Mouse (Mus musculus) yolk sac, embryonic 10.5 days (tissue): ENCODE data around the gene Epha4.

Experiments used
- DNase-seq: peaks from one replicate; pipeline ENCODE4 v3.0.0-alpha.2; 2017; ENCODE audit warnings: low spot score

Gene Epha4

DNA sequence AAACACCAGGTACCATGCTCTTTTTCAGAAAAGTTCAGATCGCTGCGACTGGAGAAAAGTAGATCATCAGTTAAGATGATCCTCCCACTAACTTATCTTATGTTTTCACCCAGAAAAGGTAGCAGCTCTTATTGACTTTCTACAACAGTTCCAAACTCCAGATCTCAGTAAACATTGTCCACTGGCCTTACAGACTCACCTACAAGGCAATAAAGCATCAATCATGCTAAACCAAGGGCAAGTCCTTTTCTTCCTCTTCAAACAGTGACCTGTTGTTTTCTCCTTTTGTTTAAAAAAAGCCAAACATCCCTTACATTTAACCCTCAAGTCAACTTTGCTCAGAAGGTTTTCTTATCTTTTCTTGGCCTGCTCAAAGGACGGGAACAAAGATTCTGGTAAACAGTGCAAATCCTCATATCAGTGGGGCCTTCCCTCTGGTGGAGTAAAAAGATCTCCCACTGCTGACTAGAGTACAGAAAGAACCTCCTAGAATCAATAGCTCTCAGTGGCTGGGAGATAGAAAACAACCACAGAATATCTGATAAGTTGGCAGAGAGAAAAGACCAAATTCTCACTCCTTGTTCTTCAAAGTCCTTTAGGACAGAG, 39.0 kb downstream of the Epha4 start:
- peak; percentile 58 for DNase-seq

DNA sequence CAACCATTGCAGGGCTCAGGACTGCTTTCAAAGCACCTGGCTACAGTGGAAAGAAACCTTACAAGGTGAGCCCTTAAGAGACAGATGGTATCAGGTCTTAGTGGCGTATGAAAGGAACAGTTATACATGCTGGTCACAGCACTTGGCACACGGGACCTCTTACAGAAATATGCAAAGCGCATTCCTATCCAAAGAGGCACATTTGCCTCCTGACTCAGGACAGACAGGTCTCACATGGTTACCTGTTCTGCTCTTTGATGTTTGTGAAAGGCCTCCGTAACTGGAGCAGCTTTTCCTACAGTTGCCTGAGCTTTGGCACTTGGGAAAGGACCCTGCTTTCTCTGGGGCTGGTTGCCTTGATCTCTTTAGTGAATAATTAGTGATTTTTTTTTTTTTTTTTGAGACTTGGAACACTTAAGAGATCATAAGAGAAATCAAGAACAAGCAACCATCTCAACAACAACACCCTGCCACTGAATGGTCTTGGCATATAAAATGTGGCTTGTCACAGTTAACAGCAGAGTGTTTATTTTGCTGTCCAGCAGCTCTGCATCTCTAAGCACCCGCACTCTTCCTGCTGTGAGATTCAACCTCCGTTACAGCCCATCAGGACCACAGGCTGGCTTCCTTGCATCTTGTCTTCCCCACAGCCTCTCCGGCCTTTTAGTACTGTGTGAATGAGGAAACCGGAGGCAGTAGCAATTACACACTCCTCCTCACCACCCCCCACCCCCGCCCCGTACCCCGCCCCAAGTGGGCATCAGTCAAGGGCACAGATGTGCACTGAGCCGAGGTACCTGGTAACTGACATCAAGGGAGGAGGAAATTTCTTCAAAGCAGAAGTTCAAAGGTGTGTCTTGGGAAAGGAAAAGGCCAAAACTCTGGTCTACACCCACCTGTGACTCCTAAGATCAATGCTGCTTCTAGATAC, 41.2 kb downstream of the Epha4 start:
- DNase-seq: no peak

DNA sequence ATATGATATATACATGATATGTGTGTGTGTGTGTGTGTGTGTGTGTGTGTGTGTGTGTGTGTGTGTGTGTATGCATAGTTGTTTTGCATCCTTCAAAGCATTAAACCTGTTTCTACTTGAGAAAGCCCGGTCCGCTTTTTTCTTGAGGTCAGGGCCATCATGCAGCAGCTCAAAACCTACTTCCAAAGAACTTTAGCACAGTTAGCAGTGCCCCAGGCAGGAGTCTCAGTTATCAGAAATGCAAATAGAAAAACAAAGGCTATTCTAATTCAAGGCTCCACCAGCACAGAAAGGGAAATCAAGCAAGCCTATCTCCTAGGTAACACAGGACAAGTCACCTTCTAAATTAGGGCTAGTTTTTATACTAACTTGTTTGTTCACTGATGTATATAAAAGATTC, 42.3 kb downstream of the Epha4 start:
- no peak for DNase-seq

DNA sequence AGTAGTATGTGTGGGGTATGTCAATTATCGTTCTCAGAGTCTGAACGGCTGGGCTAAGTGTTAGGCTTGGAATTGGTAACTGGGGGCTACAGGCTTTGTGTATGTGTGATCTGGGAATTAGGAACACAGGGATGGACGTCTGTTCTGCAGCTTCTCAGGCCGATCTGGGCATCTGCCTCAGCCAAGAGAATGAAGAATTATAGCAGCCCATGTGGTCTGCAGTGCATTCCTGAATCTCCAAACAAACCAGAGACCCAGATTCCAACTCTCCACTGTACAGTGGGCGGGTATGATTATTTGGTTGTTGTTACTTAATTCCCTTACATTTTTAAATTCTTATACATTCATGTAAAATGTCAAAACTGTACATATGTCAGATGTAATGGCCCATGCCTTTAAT, 43.4 kb downstream of the Epha4 start:
- DNase-seq: peak; percentile 35

DNA sequence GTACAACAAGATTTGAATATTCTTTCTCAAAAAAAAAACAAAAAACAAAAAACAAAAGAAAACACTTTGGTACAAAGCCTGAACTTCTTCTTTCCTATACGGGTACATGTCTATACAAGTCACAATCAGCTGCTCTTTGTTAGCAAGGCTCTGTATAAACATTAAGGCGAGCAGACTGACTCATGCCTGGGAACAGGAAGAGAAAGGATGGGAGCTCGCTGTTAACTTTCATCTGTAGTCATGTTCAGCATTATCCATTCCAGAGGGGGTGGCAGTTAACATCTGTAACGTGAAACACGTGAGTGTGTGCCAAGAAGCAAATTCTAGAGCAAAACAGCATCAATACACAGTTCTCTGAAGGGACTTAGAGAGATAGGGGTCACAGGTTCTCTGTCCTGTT, 43.9 kb downstream of the Epha4 start:
- DNase-seq: no peak

DNA sequence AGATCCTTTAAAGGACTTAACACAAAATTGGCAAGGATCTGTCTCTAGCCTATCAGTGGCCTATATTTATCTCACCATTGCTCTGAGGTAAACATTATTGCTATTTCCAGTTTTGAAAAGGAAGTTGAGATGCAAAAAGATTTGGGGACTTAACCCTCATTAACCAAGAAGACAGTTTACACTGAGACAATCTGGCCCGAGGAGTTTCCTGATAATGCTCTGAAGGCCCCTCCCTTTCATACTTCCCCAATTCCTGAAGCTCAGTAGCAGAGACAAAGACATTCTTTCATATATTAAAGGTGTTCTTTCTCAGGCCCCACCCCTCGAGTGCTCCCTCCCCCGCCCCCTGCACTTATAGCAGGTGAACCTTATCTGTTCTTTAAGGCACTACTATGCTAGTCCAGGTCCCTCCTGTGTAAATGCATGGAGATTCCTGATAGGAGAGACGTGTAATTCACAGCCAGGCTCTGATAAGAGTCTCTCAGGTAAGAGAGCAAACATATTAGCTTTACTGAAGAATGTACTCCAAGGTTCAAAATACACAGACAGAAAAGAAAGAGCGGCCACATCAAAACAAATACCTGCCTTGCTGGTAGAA, 46.1 kb downstream of the Epha4 start:
- DNase-seq: no peak

DNA sequence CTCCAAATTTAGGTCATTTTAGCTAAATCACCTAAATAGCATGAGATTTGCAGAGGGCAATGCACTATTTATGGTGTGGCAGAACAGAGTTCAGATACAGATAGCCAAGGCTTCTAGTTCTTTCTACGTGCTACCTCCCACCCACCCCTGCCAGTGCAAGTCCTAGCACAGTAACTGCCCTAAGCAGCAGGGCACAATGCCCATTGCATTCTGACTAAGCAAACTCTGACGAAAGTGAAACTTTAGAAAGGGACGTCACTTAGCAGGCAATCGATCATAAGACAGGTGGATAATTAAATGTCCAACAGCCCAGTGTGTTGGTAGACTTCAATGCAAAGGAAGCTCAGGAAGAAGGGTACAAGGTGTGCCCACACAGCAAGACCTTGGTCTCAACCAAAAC, 49.4 kb downstream of the Epha4 start:
- DNase-seq: no peak

DNA sequence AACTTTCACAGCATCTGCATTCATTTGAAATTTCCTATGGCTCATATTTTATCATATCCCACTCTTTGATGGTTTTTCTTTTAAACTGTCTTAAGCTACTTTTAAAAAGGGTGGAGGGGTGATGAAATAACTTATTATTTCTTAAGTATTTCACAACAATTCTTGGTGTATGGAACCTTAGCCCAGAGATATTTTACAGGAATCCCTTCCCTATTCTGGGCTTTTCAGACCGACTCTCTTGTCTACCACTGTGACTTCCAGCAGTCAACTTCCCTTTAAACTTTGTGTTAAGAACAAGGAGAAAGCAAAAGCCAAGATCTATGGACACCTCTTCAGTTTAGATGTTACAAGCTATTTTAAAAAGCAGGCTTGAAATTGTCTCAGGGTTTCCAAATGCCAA, 50.8 kb downstream of the Epha4 start:
- no peak for DNase-seq

DNA sequence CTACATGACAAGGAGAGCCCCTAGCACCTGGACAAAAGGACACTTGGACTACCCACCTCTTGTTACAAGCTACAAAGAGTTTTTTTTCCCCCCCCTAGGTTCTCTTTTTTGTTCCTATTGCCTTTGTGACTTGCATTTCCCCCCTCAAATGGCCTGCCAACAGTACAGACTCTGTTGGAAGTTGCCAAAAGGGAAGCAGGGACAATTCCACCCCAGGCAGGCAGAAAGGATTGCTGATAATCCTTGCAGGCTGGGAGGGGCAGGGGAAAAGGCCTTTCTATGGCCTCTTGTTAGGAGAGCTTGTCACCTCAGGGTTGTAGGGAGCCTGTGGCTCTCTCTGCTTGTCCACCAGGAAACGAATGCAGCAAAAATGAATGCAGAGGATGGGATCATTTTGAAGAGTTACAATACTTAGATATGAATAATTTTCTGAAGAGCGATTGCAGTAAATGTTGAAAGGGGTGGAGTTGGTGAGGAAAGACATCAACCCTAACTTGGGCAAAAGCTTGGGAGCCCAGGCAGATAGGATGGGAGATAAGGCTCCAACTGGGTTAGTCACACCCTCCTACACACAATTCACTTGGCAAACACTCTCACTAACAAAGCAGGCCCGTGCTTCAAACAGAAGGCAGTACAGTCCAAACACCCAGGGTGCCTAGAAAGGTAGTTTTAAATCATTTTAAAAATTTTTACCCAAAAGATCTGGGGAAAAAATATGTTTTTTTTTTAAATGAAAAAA, 52.8 kb downstream of the Epha4 start:
- DNase-seq: no peak

DNA sequence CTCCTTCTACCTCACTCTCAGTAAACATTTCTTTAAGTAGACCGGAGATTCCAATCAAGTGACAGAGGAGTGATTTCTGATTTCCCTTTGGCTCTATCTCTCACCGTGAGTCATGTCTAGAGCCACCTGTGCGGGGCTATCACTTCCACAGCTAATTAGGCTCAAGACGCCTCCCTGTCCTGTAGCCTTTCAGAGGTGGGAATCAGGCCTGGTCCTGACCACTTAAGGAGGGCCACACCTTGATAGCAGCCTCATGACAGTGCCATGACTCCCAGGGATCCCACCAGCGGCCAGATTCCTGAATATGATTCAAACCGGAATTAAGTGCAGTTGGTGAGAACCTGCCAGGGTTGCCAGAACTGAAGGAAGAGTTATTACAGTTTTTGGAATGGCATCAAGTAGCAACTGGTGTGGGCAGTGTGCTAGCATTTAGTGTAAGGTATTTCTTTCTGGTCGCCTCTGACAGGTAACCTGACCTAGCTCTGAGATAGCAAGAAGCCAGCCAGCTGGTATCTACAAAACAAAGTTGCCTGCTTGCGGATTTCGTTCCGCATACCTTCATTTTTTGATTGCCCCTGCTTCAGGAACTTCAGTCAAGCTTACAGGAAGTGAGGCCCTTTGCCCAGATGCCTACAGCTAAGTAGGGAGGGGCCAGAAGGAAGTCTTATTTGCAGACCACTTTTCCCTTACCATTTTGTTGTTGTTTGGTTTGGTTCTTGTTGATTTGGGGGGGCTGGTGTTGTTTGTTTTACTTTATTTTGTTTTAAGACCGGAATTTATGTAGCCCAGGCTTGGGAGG, 53.9 kb downstream of the Epha4 start:
- DNase-seq: no peak

DNA sequence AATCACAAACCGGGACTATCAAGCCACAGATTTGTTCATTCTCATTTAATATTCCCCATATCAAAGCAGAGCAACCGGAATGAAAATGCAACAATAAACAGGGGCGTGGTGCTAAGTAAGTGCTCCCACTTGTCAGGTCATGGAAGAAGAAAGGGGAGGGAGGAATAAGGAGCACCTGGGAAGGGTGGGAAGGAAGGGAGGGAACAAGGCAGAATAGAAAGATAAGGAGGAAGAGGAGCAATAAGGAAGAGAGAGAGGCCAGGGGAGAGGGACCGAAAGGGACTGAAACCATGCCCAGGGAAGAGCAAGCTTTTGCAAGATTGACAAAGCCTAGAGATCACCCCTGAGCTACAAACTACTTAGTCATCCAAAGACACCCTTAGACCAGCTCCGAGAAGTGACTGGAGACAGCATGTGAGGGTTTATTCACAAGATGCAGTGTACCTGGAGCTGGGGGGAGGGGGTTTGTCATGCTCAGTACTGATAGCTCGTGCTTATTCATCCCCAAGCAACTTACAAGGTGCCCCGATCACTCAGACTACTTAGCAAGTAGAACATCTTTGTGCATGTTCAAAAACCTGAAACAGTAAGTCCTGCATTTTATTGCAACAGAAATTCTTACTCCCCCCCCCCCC, 56.0 kb downstream of the Epha4 start:
- DNase-seq: no peak

DNA sequence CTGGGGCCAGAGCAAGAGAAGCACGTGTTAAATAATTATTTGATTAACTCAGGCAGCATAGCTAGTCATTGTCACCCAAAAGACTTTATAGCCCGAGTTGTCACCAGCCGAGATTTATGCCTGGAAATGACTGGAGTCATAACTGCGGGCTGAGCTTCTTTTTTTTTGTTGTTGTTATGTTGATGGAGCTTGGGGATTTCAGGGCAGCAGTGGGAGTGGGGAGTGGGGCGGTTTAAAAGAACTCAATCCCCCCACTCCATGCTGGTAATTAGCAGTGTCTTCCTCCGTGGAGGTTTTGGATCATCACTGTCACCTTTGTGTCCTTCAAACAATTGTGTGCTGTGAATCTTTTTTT, 57.5 kb downstream of the Epha4 start:
- no peak for DNase-seq

DNA sequence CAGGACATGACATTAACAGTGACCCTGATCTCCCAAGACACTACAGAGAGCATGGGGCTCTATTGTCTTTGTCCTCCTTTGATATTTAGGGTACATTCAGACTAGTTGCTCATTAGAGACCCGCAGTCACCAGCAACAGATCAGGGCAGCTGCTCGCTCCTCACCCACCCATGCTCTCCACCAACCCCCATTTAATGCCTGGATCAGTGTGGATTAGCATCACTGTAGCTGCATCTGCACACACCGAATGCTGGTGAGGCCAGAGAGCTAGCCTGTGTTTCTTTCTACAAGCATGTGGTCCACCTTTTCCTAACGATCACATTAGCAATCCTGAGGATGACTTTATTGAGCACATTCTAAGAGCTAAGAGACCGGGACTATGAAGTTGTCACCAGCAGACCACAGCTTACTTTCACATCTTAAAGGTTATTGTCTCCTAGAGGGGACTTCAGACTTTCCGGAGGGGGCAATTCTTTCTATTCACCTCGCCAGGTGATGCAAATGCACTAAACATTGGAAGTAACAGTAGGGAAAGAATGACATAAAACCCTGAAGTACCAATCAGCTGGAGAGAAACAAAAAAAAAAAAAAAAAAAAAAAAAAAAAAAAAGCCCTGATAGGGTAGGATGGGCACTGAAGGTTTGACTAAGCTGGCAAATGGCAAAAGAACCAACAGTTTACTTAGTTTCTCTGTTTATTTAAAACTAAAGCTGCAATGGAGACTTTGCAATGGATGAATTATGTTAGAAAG, 58.0 kb downstream of the Epha4 start:
- DNase-seq: no peak

DNA sequence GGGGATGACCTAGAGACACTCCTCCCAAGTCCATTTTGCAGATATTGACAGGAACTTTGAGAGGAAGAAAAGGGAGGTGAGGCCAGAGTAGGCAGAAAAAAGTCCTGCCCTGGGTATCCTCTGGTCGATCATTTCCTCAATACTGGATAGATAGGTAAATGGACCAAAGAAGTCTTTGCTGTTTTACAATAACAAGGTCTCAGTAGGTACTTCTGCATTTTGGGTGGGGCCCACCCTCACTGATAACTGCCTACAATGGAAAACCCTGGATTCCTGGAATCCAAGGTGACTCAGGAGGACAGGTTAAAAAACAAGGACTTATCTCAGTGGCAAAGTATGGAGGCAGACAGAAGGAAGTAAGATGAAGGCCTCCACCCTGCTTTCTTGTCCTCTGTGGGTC, 61.1 kb downstream of the Epha4 start:
- no peak for DNase-seq

DNA sequence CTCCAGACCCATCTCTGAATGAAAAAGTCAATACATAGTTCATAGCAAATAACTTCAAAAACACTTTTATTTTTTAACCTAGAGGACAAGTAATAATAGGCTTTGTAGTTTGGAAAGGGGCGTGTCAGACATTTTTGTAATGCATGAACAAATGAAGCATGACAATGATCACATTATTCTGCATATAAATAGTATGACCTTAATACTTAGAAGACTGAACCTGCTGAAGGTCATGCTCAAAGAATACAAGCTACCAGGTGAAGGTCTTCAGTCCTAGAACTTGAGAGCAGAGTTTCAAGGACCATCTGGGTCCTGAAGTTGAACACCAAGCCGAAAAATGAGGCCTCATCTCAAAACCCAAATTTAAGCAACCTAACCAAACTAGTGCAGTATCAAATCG, 62.2 kb downstream of the Epha4 start:
- DNase-seq: no peak

DNA sequence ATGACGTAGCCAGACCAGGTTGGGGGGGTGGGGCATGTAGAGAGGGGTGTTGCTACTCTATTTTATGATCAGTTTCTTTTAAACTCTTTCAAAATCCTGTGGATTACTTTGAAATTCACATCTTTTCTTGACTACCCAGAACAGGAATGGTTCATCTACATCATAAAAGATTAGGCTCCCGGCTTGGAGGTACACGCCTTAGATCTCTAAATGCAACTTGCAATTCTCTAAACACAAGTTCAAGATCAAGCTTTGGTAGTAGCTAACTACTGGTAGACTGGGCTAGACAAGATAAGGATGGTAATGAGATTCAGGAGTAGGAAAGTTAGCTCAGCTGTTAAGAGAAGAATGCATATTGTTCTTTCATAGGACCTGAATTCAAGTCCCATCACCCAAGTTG, 63.3 kb downstream of the Epha4 start:
- DNase-seq: no peak

DNA sequence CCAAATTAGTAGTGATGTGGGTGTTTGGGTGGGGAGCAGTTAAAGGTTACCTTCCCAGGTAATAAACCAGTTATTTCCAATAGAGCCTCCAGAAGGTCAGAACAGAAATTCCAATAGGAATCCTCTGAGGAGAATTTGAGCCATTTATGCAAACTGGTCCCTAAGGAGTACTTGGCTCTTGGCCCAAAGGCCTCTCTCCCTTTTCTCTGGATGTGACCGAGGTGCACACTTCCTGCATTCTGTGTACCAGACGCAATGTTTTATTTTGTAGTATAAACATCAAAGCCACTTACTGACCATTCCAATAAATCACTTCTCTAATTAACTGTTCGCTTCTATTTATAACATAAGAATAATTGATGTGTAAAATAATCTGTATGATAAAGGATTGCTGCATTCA, 64.7 kb downstream of the Epha4 start:
- DNase-seq: no peak

DNA sequence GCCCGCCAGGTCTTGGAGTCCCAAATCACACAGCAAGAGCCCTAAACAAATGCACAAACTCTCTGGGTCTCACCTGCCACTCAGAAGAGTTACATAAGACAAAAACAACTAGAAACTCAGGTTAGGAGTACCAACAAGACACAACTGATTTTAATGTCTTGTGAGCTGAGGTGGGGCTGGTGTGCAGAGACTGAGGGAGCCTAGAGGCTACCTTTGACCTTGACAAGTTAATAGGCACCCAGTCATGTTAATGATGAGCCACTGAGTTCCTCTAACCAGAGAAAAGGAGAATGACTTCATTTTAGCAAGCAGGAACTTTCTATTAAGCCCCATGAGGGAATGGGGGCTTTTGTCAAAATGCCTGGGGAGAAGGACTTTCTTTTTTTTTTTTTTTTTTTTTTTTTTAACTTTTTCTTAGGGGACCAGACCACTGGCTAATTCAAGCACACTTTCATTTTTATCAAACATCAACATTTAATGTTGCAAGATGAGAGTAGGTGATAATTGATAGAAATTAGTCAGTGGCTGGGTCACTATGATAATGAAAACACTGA, 67.8 kb downstream of the Epha4 start:
- DNase-seq: peak; percentile 67

DNA sequence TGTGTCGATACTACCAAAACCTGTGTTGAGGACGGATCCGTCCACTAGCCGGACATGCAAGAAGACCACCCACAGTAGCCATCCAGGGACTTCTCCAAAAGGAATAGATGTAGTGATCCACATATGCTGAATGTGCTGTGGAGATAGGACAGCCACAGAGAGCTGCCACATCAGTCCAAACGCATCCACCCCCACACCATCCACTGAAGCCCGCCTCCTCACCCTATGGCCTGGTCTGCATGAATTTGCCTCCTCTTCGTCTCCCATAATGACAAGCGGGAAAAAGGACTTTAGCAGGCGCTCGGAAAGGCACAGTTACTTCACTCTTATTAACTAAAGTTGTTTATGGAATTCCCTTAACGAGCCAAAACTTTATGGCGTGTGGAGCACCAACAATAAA, 68.5 kb downstream of the Epha4 start:
- no peak for DNase-seq

DNA sequence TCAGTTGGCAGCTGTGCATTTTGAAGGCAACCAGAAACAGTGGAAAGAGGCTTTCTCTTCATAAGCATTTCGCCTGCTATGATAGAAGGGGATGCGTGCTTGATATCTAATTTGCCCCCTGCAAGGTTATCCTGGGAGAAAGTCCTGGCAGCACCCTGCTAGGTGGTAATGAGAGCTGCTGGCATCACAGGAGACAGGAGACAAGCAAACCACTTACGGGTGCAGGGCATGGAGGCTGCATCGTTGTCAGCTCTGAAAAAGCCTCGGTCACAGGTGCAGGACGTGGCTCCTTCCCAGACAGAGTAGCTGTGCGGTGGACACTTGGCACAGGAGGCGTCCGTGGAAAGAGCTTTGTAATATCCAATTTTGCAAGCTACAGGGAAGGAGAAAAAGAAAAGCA, 70.2 kb downstream of the Epha4 start:
- DNase-seq: no peak
